Mouse (Mus musculus) small intestine, adult 2 months (tissue): ENCODE measurements around the gene Fbn1.

Source experiments
- CTCF ChIP-seq: fragments of 200-500 bp; IDR thresholded peaks from 2 replicates; pipeline ENCODE4 v1.5.1; 2012; ENCODE audit warnings: low read depth, mild to moderate bottlenecking, control low read depth, inconsistent platforms, low read length, moderate library complexity, mixed read lengths; ENCODE audit not compliant: insufficient replicate concordance, insufficient read length; ENCODE audit errors: extremely low read depth
- POLR2A ChIP-seq: fragments of 200-500 bp; IDR thresholded peaks from 2 replicates; pipeline ENCODE4 v1.6.1; 2012; ENCODE audit warnings: low read depth, mild to moderate bottlenecking, control low read depth, inconsistent platforms, low read length, moderate library complexity

DNA sequence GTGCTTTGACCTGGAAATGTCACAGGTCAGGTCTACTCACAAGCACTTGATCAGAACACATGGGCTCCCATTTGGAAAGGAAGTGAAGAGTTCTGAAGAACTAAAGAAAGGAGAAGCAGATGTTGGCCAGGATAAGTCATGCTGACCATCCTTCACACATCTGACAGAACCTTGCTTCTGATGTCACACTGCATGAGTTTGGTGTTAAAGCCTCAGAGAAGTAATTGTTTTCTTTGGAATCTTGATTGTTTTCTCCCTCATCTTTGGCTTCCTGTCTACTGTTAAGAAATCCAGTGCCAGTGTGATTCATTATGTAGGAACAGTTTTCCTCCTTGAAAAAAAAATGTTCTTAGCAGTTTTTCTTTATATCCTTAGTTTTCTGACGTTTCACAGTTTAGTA is 238.9 kb downstream of the Fbn1 start:
- no peak for TF ChIP-seq POLR2A
- TF ChIP-seq CTCF: no peak
